Mouse (Mus musculus): Measurements from ENCODE around the gene Bdkrb1. TPM values are rescaled to one million over a fixed set of nuclear protein-coding genes. Genes with fewer than 3 reads are reported as not detected.

The Bdkrb1 gene
- polyA plus RNA-seq, 1 experiment from 2014 or later, result 0.44 TPM

DNA sequence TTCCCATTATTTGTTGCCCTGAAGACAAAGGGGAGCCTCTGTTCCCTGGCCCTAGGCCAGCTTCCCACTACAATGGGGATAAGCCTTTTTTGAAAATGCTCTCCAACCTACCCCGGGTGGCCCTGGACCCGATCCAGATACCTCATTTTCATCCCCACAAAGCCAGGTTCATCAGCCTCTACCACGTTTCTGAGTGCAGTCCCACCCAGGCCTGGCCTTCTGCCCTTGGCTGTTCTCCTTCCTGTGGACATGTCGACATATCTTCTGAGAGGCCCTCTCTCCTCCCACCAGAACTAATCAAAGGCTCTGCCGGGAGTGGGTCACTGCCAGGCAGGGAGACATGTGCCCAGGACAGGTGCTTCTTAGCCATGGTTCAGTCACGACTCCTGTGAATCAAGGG, 1.3 kb upstream of the Bdkrb1 start:
- Histone ChIP-seq H3K9me3 (no peaks in the 10 kb centered on the region), H3K4me1 (peaks cover 15% of the 10 kb centered on the region; the same call in 1 of the 2 replicates), H3K27me3 (replicated peaks) (no peaks in the 10 kb centered on the region), H3K36me3 (no peaks in the 10 kb centered on the region), H3K4me2 (no peak overlapping the region), H3K4me3 (replicated peaks) (no peak overlapping the region), H3K9ac (no peak overlapping the region), H3K27ac (no peak overlapping the region)
- no peak for ATAC-seq (ENCODE audit: insufficient read depth, low FRiP score, low read depth)
- WGBS, result 56% methylated on average over 6 of the region's 6 CpGs

DNA sequence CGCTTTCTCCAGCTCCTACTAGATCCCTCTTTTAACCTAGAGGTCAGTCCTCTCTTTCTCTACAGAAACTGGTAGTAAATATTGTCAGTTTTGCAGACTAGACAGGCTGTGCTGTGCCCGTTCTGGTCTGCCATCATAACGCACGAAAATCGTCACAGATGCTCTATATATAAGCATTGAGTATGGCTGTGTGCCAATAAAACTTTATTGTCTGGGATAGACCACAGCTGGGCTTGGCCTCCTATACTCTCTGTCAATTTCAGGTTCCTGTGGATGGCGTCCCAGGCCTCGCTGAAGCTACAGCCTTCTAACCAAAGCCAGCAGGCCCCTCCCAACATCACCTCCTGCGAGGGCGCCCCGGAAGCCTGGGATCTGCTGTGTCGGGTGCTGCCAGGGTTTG, 1.0 kb downstream of the Bdkrb1 start:
- Histone ChIP-seq H3K36me3 (no peaks in the 10 kb centered on the region), H3K4me2 (no peak overlapping the region), H3K4me1 (peaks cover 9% of the 10 kb centered on the region; the same call in 1 of the 2 replicates), H3K27me3 (replicated peaks) (no peaks in the 10 kb centered on the region), H3K27ac (no peak overlapping the region), H3K9me3 (no peaks in the 10 kb centered on the region), H3K9ac (no peak overlapping the region), H3K4me3 (replicated peaks) (no peak overlapping the region)
- 76% methylated on average over 11 of the region's 11 CpGs for WGBS
- no peak for ATAC-seq (ENCODE audit: insufficient read depth, low FRiP score, low read depth)

DNA sequence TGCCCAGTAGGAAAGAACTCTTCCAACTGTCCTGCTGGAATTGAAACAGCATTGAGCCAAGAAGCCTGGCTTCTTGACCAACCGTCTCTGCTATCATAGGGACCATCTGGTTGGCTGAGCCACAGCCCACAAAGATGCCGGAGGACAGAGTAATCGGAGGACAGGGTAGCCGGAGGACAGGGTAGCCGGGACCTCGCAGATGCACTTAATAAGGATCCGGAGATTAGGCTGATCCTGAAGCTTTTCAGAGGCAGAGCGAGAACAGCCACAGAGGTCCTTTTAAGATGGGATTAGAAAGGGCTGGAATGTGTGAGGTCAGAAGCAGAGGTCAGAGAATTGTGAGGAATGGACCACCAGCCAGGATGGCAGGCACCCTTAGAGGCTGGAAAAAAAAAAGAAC, 2.3 kb downstream of the Bdkrb1 start:
- ATAC-seq (ENCODE audit: insufficient read depth, low FRiP score, low read depth), result no peak
- Histone ChIP-seq H3K4me3 (replicated peaks) (no peak overlapping the region), H3K27me3 (replicated peaks) (no peaks in the 10 kb centered on the region), H3K36me3 (no peaks in the 10 kb centered on the region), H3K9me3 (no peaks in the 10 kb centered on the region), H3K27ac (no peak overlapping the region), H3K4me2 (no peak overlapping the region), H3K4me1 (peaks cover 4% of the 10 kb centered on the region; the same call in 1 of the 2 replicates), H3K9ac (no peak overlapping the region)
- WGBS, result 30% methylated on average over 8 of the region's 8 CpGs

DNA sequence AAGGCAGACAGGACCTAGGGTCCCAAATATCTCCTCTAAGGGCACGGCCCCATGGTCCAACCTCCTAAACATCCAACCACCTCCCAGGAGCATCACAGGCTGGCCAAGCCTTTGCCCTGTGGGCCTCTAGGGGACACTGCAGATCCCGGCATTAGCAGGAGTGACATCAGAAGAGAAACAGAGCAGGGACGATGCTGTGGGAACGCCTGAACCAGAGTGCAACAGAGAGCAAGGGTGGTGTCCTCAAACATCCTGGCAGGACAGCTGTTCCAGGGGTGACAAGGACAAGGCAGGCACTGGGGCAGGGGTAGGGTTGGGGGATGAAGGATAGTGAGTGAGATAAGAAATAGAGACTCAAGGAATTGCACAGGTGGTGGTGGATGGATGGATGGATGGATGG, 4.0 kb downstream of the Bdkrb1 start:
- no peak for ATAC-seq (ENCODE audit: insufficient read depth, low FRiP score, low read depth)
- WGBS, result 75% methylated on average over 4 of the region's 4 CpGs
- no peaks in the 10 kb centered on the region for H3K9me3 ChIP-seq

DNA sequence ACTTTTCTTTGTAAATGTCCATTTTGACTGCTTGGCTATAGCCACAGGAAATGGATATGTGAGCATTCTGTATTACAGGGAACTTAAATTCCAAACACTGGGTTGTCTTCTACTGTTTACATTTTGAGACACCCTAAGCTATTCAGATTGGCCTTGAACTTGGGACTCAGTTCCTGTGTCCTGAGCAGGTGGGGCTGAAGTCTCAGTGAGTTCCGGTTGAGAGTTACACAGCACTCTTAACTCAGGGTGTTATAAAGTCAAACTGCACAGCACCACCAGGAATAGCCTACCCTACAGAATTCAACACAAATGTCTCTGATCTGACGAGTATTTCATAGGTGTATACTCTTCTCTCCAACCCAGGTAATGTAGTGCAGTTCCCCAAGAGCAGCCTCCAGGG, 8.2 kb downstream of the Bdkrb1 start:
- Histone ChIP-seq H3K27ac (no peak overlapping the region), H3K27me3 (replicated peaks) (no peaks in the 10 kb centered on the region), H3K9ac (no peak overlapping the region), H3K4me3 (replicated peaks) (no peak overlapping the region), H3K4me2 (no peak overlapping the region), H3K4me1 (no peaks in the 10 kb centered on the region), H3K36me3 (peaks cover 5% of the 10 kb centered on the region; the same call in 1 of the 2 replicates), H3K9me3 (no peaks in the 10 kb centered on the region)
- no peak for ATAC-seq (ENCODE audit: insufficient read depth, low FRiP score, low read depth)
- WGBS, result 77% methylated on average over 2 of the region's 2 CpGs

More for the DNA sequence above, 4.0 kb downstream of the Bdkrb1 start:
- H3K9ac ChIP-seq, result no peak overlapping the region
- H3K27ac ChIP-seq, result no peak overlapping the region
- no peak overlapping the region for H3K4me2 ChIP-seq
- peaks cover 4% of the 10 kb centered on the region; the same call in 1 of the 2 replicates for H3K4me1 ChIP-seq
- no peak overlapping the region for H3K4me3 ChIP-seq (replicated peaks)
- H3K36me3 ChIP-seq, result no peaks in the 10 kb centered on the region
- H3K27me3 ChIP-seq (replicated peaks), result no peaks in the 10 kb centered on the region

DNA sequence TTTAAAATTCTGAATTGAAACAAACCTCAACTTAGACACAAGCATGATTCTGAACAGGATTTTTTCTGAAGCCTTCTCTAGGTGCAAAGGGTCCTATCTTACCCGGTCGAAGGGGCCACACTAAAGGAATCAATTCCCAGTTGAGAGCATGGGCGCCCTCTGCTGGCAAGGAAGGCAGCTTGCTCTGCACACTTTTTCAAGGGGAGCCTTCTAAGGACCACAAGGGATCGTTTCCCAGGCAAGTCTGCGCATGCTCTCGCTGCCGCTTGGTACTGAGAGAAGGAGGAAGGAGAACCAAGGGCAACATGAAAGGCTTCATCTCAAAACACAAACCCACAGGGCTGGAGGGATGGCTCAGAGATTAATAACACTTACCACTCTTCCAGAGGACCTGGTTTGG, 8.9 kb downstream of the Bdkrb1 start:
- no peaks in the 10 kb centered on the region for H3K27me3 ChIP-seq (replicated peaks)
- H3K27ac ChIP-seq, result no peak overlapping the region
- no peaks in the 10 kb centered on the region for H3K4me1 ChIP-seq
- H3K9ac ChIP-seq, result no peak overlapping the region
- ATAC-seq (ENCODE audit: insufficient read depth, low FRiP score, low read depth), result no peak
- WGBS, result 10% methylated on average over 7 of the region's 7 CpGs
- H3K36me3 ChIP-seq, result peaks cover 5% of the 10 kb centered on the region; the same call in 1 of the 2 replicates
- H3K4me3 ChIP-seq (replicated peaks), result no peak overlapping the region
- no peak overlapping the region for H3K4me2 ChIP-seq
- no peaks in the 10 kb centered on the region for H3K9me3 ChIP-seq

DNA sequence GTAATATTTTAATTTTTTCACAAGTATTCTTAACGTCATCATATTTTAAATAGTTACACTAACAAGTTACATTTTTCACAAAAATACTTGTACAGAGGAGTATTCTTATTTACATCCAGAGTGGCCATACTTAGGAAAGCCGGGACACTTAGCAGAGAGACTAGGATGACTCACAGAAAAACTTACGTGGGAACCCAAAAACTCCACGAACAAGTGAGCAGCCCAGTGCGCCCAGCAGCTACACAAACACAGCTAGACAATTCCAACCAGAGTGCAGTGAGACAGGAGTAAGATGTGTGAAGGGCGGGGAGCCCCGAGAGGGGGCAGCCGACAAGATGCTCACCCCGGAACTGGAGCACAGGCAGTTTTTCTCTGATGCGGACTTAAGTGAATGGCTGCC, 10.7 kb downstream of the Bdkrb1 start:
- H3K27ac ChIP-seq, result no peak overlapping the region
- no peak for ATAC-seq (ENCODE audit: insufficient read depth, low FRiP score, low read depth)
- no peak overlapping the region for H3K4me3 ChIP-seq (replicated peaks)
- H3K9ac ChIP-seq, result no peak overlapping the region
- H3K36me3 ChIP-seq, result peaks cover 14% of the 10 kb centered on the region
- no peak overlapping the region for H3K4me2 ChIP-seq
- no peaks in the 10 kb centered on the region for H3K27me3 ChIP-seq (replicated peaks)
- no peaks in the 10 kb centered on the region for H3K9me3 ChIP-seq
- WGBS, result 84% methylated on average over 10 of the region's 10 CpGs
- H3K4me1 ChIP-seq, result no peaks in the 10 kb centered on the region

DNA sequence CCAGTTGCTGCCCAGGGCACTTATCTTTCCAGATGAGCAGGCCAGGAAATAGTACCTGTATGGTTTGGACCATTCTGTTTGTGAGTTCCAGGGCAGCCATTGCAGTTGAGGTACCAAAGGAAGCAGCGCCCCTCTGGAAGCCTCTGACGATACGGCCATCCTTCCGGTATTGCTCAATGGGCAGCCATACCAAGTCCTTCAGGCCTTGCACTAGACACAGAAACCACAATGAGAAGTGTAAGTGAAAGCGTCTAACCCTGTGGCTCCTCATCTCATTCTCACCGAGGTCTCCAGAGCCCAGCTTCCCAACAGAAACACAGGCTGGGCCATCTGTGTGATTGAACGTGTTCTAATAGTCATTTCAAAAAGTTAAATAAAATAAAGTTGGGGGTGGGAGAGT, 19.2 kb downstream of the Bdkrb1 start:
- Histone ChIP-seq H3K4me2 (no peak overlapping the region), H3K9me3 (no peaks in the 10 kb centered on the region), H3K4me1 (no peaks in the 10 kb centered on the region), H3K4me3 (replicated peaks) (no peak overlapping the region), H3K36me3 (peaks cover 42% of the 10 kb centered on the region), H3K27ac (no peak overlapping the region), H3K9ac (no peak overlapping the region), H3K27me3 (replicated peaks) (no peaks in the 10 kb centered on the region)
- 93% methylated on average over 7 of the region's 7 CpGs for WGBS
- ATAC-seq (ENCODE audit: insufficient read depth, low FRiP score, low read depth), result no peak

DNA sequence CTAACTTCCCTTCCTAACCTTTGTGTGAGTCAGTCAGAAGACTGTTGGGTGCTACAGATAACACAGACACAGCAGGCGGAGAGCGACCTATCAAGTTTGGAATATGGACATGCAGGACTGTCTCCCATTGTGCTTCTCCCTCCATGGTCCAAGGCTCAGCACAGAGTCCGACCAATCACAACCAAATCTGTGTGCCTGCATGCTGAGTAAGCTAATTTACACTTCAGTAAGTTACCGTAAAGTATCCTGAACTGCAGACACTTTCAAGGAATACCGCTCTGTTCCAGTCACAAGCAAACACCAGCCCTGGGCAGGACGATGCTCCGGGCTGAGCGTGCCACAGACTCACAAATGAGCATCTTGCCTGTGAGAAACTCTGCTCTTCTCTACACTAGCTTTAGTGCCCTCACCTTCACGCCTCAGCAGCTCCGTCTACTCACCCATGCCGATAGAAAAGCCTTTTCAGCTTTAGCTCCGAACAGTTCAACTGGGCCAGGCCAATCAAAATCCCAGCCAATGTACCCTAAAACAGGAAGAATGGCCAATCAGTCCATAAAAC, 20.2 kb downstream of the Bdkrb1 start:
- no peaks in the 10 kb centered on the region for H3K4me1 ChIP-seq
- ATAC-seq (ENCODE audit: insufficient read depth, low FRiP score, low read depth), result no peak
- H3K9me3 ChIP-seq, result no peaks in the 10 kb centered on the region
- H3K27me3 ChIP-seq (replicated peaks), result no peaks in the 10 kb centered on the region
- no peak overlapping the region for H3K9ac ChIP-seq
- H3K4me2 ChIP-seq, result no peak overlapping the region
- H3K27ac ChIP-seq, result no peak overlapping the region
- 93% methylated on average over 12 of the region's 12 CpGs for WGBS
- peaks cover 45% of the 10 kb centered on the region for H3K36me3 ChIP-seq
- no peak overlapping the region for H3K4me3 ChIP-seq (replicated peaks)

DNA sequence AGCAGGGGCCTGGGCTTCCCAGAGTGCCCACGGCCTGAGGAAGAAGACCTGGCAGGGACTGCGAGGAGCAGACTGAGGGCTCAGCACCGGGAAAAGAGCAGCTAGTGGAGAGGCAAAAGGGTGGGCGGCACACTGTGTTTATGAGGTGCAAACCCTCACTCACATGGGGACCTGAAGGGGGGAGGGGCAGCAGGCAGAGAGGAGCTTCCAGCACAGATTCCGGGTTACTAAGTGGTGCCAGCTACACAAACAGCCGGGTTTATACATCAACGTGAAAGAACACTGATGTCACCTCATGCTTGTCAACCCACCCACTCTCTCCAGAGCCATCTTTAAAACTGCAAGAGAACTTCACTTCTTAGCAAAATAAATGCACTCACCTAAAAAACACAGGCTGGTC, 22.9 kb downstream of the Bdkrb1 start:
- Histone ChIP-seq H3K36me3 (peaks cover 33% of the 10 kb centered on the region), H3K27ac (no peak overlapping the region)

DNA sequence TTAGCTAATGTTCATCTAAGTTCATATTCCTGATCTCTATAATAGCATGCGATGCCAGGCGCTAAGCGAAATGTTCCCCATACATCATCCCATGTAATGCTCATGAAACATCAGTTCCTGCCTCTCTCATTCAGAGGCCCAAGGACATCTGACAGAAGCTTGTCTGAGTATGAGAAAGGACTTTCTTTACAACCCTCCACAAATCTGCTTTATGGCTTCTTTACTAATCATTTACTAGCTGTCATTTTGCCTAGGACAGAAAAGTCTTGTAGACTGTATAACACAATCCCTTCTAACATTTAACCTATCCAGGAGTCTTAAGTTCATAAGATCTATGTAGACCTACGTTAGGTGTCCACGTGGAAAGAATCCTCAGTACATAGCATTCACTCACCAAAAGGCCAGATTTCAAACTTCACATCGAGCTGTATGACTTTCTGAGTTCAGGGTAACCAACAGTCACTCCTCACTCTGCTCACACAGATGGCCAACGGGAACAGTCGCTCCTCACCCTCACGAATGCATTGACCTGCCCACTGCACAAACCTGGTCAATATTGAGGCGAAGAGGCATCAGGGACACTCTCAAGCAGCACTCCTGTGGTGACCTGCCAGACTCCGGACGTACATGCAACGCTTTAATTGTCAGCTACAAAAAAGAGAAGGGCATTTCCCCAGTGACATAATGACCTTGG, 31.6 kb downstream of the Bdkrb1 start:
- Histone ChIP-seq H3K4me1 (no peaks in the 10 kb centered on the region), H3K27me3 (replicated peaks) (no peaks in the 10 kb centered on the region), H3K36me3 (peaks cover 43% of the 10 kb centered on the region), H3K9me3 (no peaks in the 10 kb centered on the region), H3K4me2 (no peak overlapping the region), H3K9ac (no peak overlapping the region), H3K27ac (no peak overlapping the region), H3K4me3 (replicated peaks) (no peak overlapping the region)
- no peak for ATAC-seq (ENCODE audit: insufficient read depth, low FRiP score, low read depth)
- WGBS, result 88% methylated on average over 13 of the region's 13 CpGs

More for the DNA sequence above, 22.9 kb downstream of the Bdkrb1 start:
- no peak overlapping the region for H3K9ac ChIP-seq
- H3K9me3 ChIP-seq, result no peaks in the 10 kb centered on the region
- H3K27me3 ChIP-seq (replicated peaks), result no peaks in the 10 kb centered on the region
- ATAC-seq (ENCODE audit: insufficient read depth, low FRiP score, low read depth), result no peak
- H3K4me3 ChIP-seq (replicated peaks), result no peak overlapping the region
- H3K4me2 ChIP-seq, result no peak overlapping the region
- WGBS, result 53% methylated on average over 7 of the region's 7 CpGs
- no peaks in the 10 kb centered on the region for H3K4me1 ChIP-seq

DNA sequence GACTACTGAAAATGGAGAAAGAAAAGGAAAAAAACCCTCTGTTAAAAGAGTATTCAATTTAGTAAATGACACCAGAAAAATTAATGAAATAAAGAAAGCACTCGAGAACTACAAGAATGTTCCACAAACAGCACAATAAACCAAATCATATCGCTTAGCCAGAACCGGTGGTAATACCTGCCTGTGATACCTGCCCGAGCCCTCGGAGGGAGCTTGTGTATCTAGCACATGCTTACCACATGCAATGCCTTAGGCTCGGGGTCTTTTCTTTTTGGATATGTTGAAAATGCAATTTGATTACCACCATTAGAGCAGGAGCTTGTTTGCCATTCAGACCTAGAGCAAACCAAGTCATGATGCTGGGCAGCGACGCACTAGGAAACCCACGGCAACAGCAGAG, 33.7 kb downstream of the Bdkrb1 start:
- no peak overlapping the region for H3K4me3 ChIP-seq (replicated peaks)
- H3K27me3 ChIP-seq (replicated peaks), result no peaks in the 10 kb centered on the region
- no peak for ATAC-seq (ENCODE audit: insufficient read depth, low FRiP score, low read depth)
- H3K27ac ChIP-seq, result no peak overlapping the region
- no peaks in the 10 kb centered on the region for H3K9me3 ChIP-seq
- no peak overlapping the region for H3K9ac ChIP-seq
- no peak overlapping the region for H3K4me2 ChIP-seq
- peaks cover 60% of the 10 kb centered on the region for H3K36me3 ChIP-seq
- WGBS, result 91% methylated on average over 9 of the region's 9 CpGs
- no peaks in the 10 kb centered on the region for H3K4me1 ChIP-seq

Measured in stomach, embryonic 15.5 days (tissue).